Mouse (Mus musculus) cortical plate, adult 2 months (tissue): ENCODE measurements around the gene Ctdspl.

Experiments
- CTCF ChIP-seq: fragments of 200-500 bp; IDR thresholded peaks from 2 replicates; pipeline ENCODE4 v1.5.1; 2011; ENCODE audit warnings: mild to moderate bottlenecking, control low read depth, low read length; ENCODE audit not compliant: insufficient read depth; ENCODE audit errors: extremely low read depth
- POLR2A ChIP-seq: fragments of 200-500 bp; IDR thresholded peaks from 2 replicates; pipeline ENCODE4 v1.6.1; 2011; ENCODE audit warnings: mild to moderate bottlenecking, low read length, control low read depth; ENCODE audit not compliant: insufficient read depth; ENCODE audit errors: extremely low read depth

GRCm38 (mm10) chr9:118890645-118891044 lies 35.6 kb upstream of the Ctdspl start:
- TF ChIP-seq CTCF (no peak), POLR2A (no peak)
